Mouse (Mus musculus) liver, embryonic 14.5 days (tissue): ENCODE measurements around the gene Prkn.

Experiments used
- CTCF ChIP-seq: IDR thresholded peaks from 2 replicates; pipeline ENCODE4 v1.5.1; 2016; ENCODE audit warnings: antibody characterized with exemption, low read depth, control low read depth
- EP300 ChIP-seq: IDR thresholded peaks from 2 replicates; pipeline ENCODE4 v1.6.1; 2016; ENCODE audit warnings: antibody characterized with exemption, low read depth

GRCm38 (mm10) chr17:11507082-11507481 lies 666.9 kb downstream of the Prkn start:
- no peak for TF ChIP-seq CTCF
- no peak for TF ChIP-seq EP300
